Mouse (Mus musculus): Measurements from ENCODE around the gene Oaz1. TPM values are rescaled to one million over a fixed set of nuclear protein-coding genes. Genes with fewer than 3 reads are reported as not detected.

Oaz1 gene
- polyA plus RNA-seq, 1 experiment = 672 TPM

DNA sequence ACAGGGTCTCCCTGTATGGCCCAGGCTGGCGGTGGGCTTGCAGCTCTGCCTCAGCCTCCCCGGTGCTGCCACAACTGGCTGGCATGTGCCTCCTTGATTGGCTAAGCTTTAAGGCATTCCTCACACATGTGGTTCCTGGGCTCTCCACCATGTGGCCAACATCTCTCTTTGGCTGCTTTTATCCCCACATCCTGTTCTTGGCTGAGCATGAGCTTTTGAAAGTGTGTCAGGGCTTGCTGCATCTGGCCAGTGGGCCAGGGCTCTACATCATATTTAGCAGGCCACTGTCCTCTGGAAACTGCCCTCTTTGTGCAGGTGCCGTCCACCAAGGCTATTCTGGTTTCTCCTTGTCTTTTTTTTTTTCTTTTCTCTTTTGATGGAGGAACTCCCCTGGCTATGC is 29.8 kb downstream of the Oaz1 start:
- TF ChIP-seq POLR2A (IDR thresholded peaks at IDR 0.05; ENCODE audit: borderline replicate concordance, control insufficient read depth, low read depth, low read length) = no peak
- TF ChIP-seq CTCF (IDR thresholded peaks at IDR 0.05; ENCODE audit: control insufficient read depth, insufficient read depth, low read length) = peak; percentile 17; the same call in 1 of the 2 replicates

GRCm38 (mm10) chr10:80856908-80857307 is 30.5 kb downstream of the Oaz1 start:
- TF ChIP-seq POLR2A (IDR thresholded peaks at IDR 0.05; ENCODE audit: borderline replicate concordance, control insufficient read depth, low read depth, low read length) = peak; percentile 71
- TF ChIP-seq CTCF (IDR thresholded peaks at IDR 0.05; ENCODE audit: control insufficient read depth, insufficient read depth, low read length) = no peak
- Histone ChIP-seq H3K4me1 (ENCODE audit: control insufficient read depth, insufficient read depth, low read length) (peaks cover 6% of the 10 kb centered on the region), H3K4me3 (replicated peaks; ENCODE audit: control insufficient read depth, low read depth, low read length) (peak overlapping the region; percentile 64), H3K27ac (ENCODE audit: control insufficient read depth, insufficient read depth, low read depth, low read length, poor library complexity) (peak overlapping the region; percentile 97)
- WGBS = 58% methylated on average over 5 of the region's 5 CpGs

More for the DNA sequence above, 29.8 kb downstream of the Oaz1 start:
- 26% methylated on average over 3 of the region's 3 CpGs for WGBS
- Histone ChIP-seq H3K4me1 (ENCODE audit: control insufficient read depth, insufficient read depth, low read length) (peaks cover 6% of the 10 kb centered on the region), H3K27ac (ENCODE audit: control insufficient read depth, insufficient read depth, low read depth, low read length, poor library complexity) (peak overlapping the region; percentile 97), H3K4me3 (replicated peaks; ENCODE audit: control insufficient read depth, low read depth, low read length) (peak overlapping the region; percentile 98)

GRCm38 (mm10) chr10:80857386-80857785 is 30.9 kb downstream of the Oaz1 start:
- peak overlapping the region; percentile 64 for H3K4me3 ChIP-seq (replicated peaks; ENCODE audit: control insufficient read depth, low read depth, low read length)

DNA sequence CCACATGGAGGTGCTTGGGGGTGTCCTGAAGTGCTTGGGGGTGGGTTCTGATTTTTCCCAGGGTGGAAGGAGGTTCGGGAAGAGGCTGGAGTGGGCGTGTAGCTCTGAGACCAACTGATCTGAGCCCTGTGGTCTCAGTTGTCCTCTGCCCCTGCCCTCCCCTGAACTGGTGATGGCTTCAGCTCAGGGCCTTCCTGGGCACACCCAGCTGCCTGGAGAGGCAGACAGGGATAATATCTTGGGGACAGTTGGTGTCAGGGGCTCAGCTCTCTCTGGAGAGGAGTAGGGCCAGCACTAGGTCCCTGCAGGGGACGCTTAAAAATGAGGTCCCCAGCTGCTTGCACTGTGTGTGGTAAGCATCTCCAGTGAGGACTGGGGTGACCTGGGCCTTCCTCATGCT is 31.4 kb downstream of the Oaz1 start:
- Histone ChIP-seq H3K4me3 (replicated peaks; ENCODE audit: control insufficient read depth, low read depth, low read length) (peak overlapping the region; percentile 64), H3K27ac (ENCODE audit: control insufficient read depth, insufficient read depth, low read depth, low read length, poor library complexity) (peak overlapping the region; percentile 97), H3K4me1 (ENCODE audit: control insufficient read depth, insufficient read depth, low read length) (peaks cover 6% of the 10 kb centered on the region)
- 63% methylated on average over 3 of the region's 3 CpGs for WGBS
- TF ChIP-seq POLR2A (IDR thresholded peaks at IDR 0.05; ENCODE audit: borderline replicate concordance, control insufficient read depth, low read depth, low read length) = peak; percentile 88
- no peak for TF ChIP-seq CTCF (IDR thresholded peaks at IDR 0.05; ENCODE audit: control insufficient read depth, insufficient read depth, low read length)

More at GRCm38 (mm10) chr10:80857386-80857785, 30.9 kb downstream of the Oaz1 start:
- Histone ChIP-seq H3K27ac (ENCODE audit: control insufficient read depth, insufficient read depth, low read depth, low read length, poor library complexity) (peak overlapping the region; percentile 97), H3K4me1 (ENCODE audit: control insufficient read depth, insufficient read depth, low read length) (peaks cover 6% of the 10 kb centered on the region)
- WGBS = 52% methylated on average over 8 of the region's 8 CpGs
- TF ChIP-seq POLR2A (IDR thresholded peaks at IDR 0.05; ENCODE audit: borderline replicate concordance, control insufficient read depth, low read depth, low read length) (no peak), CTCF (IDR thresholded peaks at IDR 0.05; ENCODE audit: control insufficient read depth, insufficient read depth, low read length) (no peak)

DNA sequence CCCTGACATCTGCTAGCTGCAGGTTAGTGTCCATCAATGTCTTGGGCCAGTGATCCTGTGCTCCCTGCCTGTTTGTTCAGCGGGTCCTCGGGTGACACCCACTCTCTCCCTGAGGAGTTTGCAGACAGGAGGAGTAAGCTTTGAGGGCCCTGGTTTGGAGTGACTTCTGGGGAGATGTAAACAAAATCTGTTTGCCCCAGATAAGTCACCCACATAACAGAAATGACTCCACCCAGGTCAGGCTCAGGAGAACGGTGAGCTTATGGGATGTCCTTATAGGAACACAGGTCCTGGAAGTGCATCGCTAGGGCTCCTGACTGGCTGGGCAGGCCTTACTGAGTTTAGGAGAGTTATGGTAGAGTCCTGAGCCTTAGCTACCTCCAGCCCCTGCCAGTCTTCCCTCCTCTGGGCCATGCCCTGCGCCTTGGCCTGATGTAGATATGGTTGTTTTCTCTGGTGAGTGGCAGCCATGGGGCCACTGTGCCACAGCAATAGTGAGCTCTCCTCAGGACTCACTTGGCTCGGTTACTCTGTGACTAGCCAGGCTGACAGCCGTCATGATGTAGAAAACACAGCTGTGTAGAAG is 32.0 kb downstream of the Oaz1 start:
- WGBS = 62% methylated on average over 7 of the region's 7 CpGs
- Histone ChIP-seq H3K4me1 (ENCODE audit: control insufficient read depth, insufficient read depth, low read length) (peaks cover 6% of the 10 kb centered on the region), H3K27ac (ENCODE audit: control insufficient read depth, insufficient read depth, low read depth, low read length, poor library complexity) (peak overlapping the region; percentile 97), H3K4me3 (replicated peaks; ENCODE audit: control insufficient read depth, low read depth, low read length) (peak overlapping the region; percentile 64)
- no peak for TF ChIP-seq CTCF (IDR thresholded peaks at IDR 0.05; ENCODE audit: control insufficient read depth, insufficient read depth, low read length)
- TF ChIP-seq POLR2A (IDR thresholded peaks at IDR 0.05; ENCODE audit: borderline replicate concordance, control insufficient read depth, low read depth, low read length) = peak; percentile 48; the same call in 1 of the 2 replicates

DNA sequence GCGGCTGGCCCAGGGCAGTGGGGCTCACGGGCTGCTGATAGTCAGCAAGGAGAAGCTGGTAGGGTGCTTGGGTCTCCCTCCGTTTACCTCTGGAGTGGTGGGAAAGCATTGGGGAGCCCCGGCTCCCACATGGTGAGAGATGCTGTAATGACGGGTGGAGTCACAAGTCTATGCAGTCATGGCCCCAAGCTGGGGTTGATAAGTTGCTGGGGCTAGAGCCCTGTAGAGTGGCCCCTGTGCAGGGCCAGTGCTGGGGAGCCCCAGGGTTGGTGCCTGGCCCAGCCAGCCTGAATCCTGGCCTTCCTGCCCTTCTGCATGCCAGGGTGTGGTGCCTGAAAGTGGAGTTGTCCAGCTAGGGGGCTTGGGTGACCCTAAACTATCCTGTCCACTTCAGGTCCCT is 35.8 kb downstream of the Oaz1 start:
- H3K4me3 ChIP-seq (replicated peaks; ENCODE audit: control insufficient read depth, low read depth, low read length) = no peak overlapping the region
- H3K4me1 ChIP-seq (ENCODE audit: control insufficient read depth, insufficient read depth, low read length) = peaks cover 4% of the 10 kb centered on the region; the same call in 1 of the 2 replicates
- WGBS = 91% methylated on average over 5 of the region's 5 CpGs
- H3K27ac ChIP-seq (ENCODE audit: control insufficient read depth, insufficient read depth, low read depth, low read length, poor library complexity) = peak overlapping the region; percentile 34; the same call in 1 of the 2 replicates
- TF ChIP-seq CTCF (IDR thresholded peaks at IDR 0.05; ENCODE audit: control insufficient read depth, insufficient read depth, low read length) = no peak
- no peak for TF ChIP-seq POLR2A (IDR thresholded peaks at IDR 0.05; ENCODE audit: borderline replicate concordance, control insufficient read depth, low read depth, low read length)

- WGBS = 94% methylated on average over 16 of the region's 16 CpGs
- H3K4me1 ChIP-seq (ENCODE audit: control insufficient read depth, insufficient read depth, low read length) = no peaks in the 10 kb centered on the region
- no peak overlapping the region for H3K27ac ChIP-seq (ENCODE audit: control insufficient read depth, insufficient read depth, low read depth, low read length, poor library complexity)
- H3K4me3 ChIP-seq (replicated peaks; ENCODE audit: control insufficient read depth, low read depth, low read length) = no peak overlapping the region
- TF ChIP-seq CTCF (IDR thresholded peaks at IDR 0.05; ENCODE audit: control insufficient read depth, insufficient read depth, low read length) (no peak), POLR2A (IDR thresholded peaks at IDR 0.05; ENCODE audit: borderline replicate concordance, control insufficient read depth, low read depth, low read length) (no peak; the same call in 1 of the 2 replicates)
Observed at GRCm38 (mm10) chr10:80864446-80864845, 38.0 kb downstream of the Oaz1 start.

- 50% methylated on average over 6 of the region's 6 CpGs for WGBS
Observed at GRCm38 (mm10) chr10:80870993-80871392, 44.5 kb downstream of the Oaz1 start.

More at GRCm38 (mm10) chr10:80870993-80871392, 44.5 kb downstream of the Oaz1 start:
- Histone ChIP-seq H3K4me1 (ENCODE audit: control insufficient read depth, insufficient read depth, low read length) (no peaks in the 10 kb centered on the region), H3K27ac (ENCODE audit: control insufficient read depth, insufficient read depth, low read depth, low read length, poor library complexity) (no peak overlapping the region), H3K4me3 (replicated peaks; ENCODE audit: control insufficient read depth, low read depth, low read length) (no peak overlapping the region)
- TF ChIP-seq POLR2A (IDR thresholded peaks at IDR 0.05; ENCODE audit: borderline replicate concordance, control insufficient read depth, low read depth, low read length) (no peak), CTCF (IDR thresholded peaks at IDR 0.05; ENCODE audit: control insufficient read depth, insufficient read depth, low read length) (no peak)
